ENCODE assay signal across 11 mouse cellular contexts in genomic region chr13:60450721-60451506, GRCm38 (mm10).
DNase-seq lines count a peak whose midpoint lies in the region; ATAC-seq and TF ChIP-seq lines count a peak whose summit lies in the region.
"Had no signal": no experiment of that assay in that cellular context is flagged by ENCODE, and none has a peak within 500 bp of the region (broad histone marks: within the 10 kb centered on the region; RNA-seq: fewer than 3 reads in every experiment).

No protein-coding gene starts in this region.

- no peak overlapping the region for H3K9ac ChIP-seq in kidney, postnatal 0 days (ENCODE audit: low read depth, low read length)
- no peak overlapping the region for H3K9ac ChIP-seq in midbrain, embryonic 16.5 days (ENCODE audit: low read depth, low read length)
- H3K9ac ChIP-seq in midbrain, embryonic 11.5 days (ENCODE audit: low read length): no peak overlapping the region

- no peaks in the 10 kb centered on the region for H3K27me3 ChIP-seq in kidney, postnatal 0 days (ENCODE audit: insufficient read depth, low read length)
- H3K27me3 ChIP-seq in midbrain, embryonic 16.5 days (ENCODE audit: control insufficient read depth, insufficient read depth, low read depth, low read length): no peaks in the 10 kb centered on the region; the same call in 1 of the 2 replicates
- no peaks in the 10 kb centered on the region for H3K27me3 ChIP-seq in midbrain, embryonic 11.5 days (ENCODE audit: control insufficient read depth, insufficient read depth, low read length)

- H3K4me2 ChIP-seq in kidney, postnatal 0 days (ENCODE audit: low read length): no peak overlapping the region
- no peak overlapping the region for H3K4me2 ChIP-seq in midbrain, embryonic 16.5 days (ENCODE audit: low read length)
- no peak overlapping the region for H3K4me2 ChIP-seq in midbrain, embryonic 11.5 days

- H3K9me3 ChIP-seq in kidney, postnatal 0 days (replicated peaks; ENCODE audit: low read length): no peaks in the 10 kb centered on the region
- H3K9me3 ChIP-seq in midbrain, embryonic 16.5 days (replicated peaks; ENCODE audit: control insufficient read depth, low read length, poor library complexity, severe bottlenecking): no peaks in the 10 kb centered on the region
- H3K9me3 ChIP-seq in midbrain, embryonic 11.5 days (ENCODE audit: control insufficient read depth, low read length): no peaks in the 10 kb centered on the region

- H3K4me3 ChIP-seq in kidney, postnatal 0 days (replicated peaks; ENCODE audit: low read depth, low read length): no peak overlapping the region
- no peak overlapping the region for H3K4me3 ChIP-seq in midbrain, embryonic 16.5 days (ENCODE audit: low read depth, low read length)
- H3K4me3 ChIP-seq in midbrain, embryonic 11.5 days (ENCODE audit: low read depth, low read length): no peak overlapping the region

- TF ChIP-seq CTCF in kidney, postnatal 0 days (IDR thresholded peaks at IDR 0.05; ENCODE audit: low read depth): no peak

- H3K36me3 ChIP-seq in kidney, postnatal 0 days (ENCODE audit: insufficient read depth, low read length): no peaks in the 10 kb centered on the region
- H3K36me3 ChIP-seq in midbrain, embryonic 16.5 days (ENCODE audit: control insufficient read depth, insufficient read depth, low read length): no peaks in the 10 kb centered on the region
- no peaks in the 10 kb centered on the region for H3K36me3 ChIP-seq in midbrain, embryonic 11.5 days (ENCODE audit: control insufficient read depth, insufficient read depth, low read length)

- intact Hi-C loops in heart, postnatal 25 days (cut with DNase I): no loop called here

- no peaks in the 10 kb centered on the region for H3K4me1 ChIP-seq in kidney, postnatal 0 days (replicated peaks; ENCODE audit: insufficient read depth, low read length)
- peaks cover 4% of the 10 kb centered on the region; the same call in 1 of the 2 replicates for H3K4me1 ChIP-seq in midbrain, embryonic 16.5 days (ENCODE audit: control insufficient read depth, insufficient read depth, low read length)
- H3K4me1 ChIP-seq in midbrain, embryonic 11.5 days (ENCODE audit: control insufficient read depth, insufficient read depth, low read length): no peaks in the 10 kb centered on the region

- 36% methylated on average over 10 of the region's 10 CpGs for WGBS in kidney, postnatal 0 days
- 83% methylated on average over 10 of the region's 10 CpGs for WGBS in midbrain, embryonic 16.5 days
- WGBS in midbrain, embryonic 11.5 days: 82% methylated on average over 10 of the region's 10 CpGs

- no peak overlapping the region for H3K27ac ChIP-seq in kidney, postnatal 0 days
- no peak overlapping the region for H3K27ac ChIP-seq in midbrain, embryonic 16.5 days (ENCODE audit: low read length)
- H3K27ac ChIP-seq in midbrain, embryonic 11.5 days (ENCODE audit: low read depth, low read length): no peak overlapping the region

- no peak for ATAC-seq in kidney, postnatal 0 days (replicated peaks; ENCODE audit: low FRiP score, low read depth)
- ATAC-seq in midbrain, embryonic 16.5 days: no peak
- ATAC-seq in midbrain, embryonic 11.5 days (ENCODE audit: low FRiP score): no peak
- ATAC-seq: inflammation-experienced regulatory T-cells, adult 6 months had no signal

- peak; percentile 65 for DNase-seq in ovary, adult 18-20 months (ENCODE audit: low spot score)
- no peak for DNase-seq in ovary, postnatal 10 days (ENCODE audit: low spot score)
- peak; percentile 58 to 68 for DNase-seq in adrenal gland, postnatal 36 days
- peak; percentile 86 for DNase-seq in kidney, postnatal 0 days (ENCODE audit: low spot score)
- peak; percentile 56 for DNase-seq in skeletal muscle tissue, adult 2 months (ENCODE audit: low read depth, low spot score)
- DNase-seq in midbrain, embryonic 11.5 days (ENCODE audit: low spot score, missing footprints): no peak
- DNase-seq in heart, postnatal 25 days (ENCODE audit: low spot score): no peak
- DNase-seq: cerebellum, postnatal 36 days; spleen, adult 18-20 months had no signal

Comparison
In these comparisons a context has a peak if more than half of its experiments do, and no peak if none do; other contexts are left out.
1. DNase-seq: peak in ovary, adult 18-20 months (single experiment), adrenal gland, postnatal 36 days (2 of 2), kidney, postnatal 0 days (single experiment) and skeletal muscle tissue, adult 2 months (single experiment); none in ovary, postnatal 10 days (single experiment), midbrain, embryonic 11.5 days (single experiment) and heart, postnatal 25 days (single experiment).